Mouse (Mus musculus): ENCODE measurements at regions not wholly inside any gene's neighbourhood (a gene's known extent, or its start where the extent isn't known, plus 50 kb on each side); places are given as distances from the start of the nearest gene placed in this dataset.

DNA sequence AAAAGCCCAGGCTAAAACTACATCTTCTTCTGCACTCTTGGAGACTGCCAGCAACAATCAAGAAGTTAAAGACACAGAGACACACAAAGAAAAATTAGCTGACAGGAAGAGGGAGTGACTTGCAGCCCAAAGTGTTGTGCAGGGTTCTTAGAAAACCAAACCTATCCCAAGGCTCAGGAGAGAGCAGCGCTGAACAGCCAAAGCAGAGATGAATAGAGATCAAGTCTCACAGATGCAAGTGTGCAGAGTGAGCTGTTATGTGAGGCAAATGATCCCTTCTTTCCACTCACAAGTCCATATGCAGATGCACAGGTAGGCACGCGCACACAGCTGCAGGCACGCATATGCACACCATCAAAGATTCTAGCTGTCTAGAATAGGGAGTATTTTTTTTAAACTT lies 318.0 kb upstream of the Npvf start:
- Histone ChIP-seq H3K9me3 (replicated peaks; ENCODE audit: control insufficient read depth, low read length) (no peaks in the 10 kb centered on the region), H3K36me3 (ENCODE audit: control insufficient read depth, insufficient read depth) (no peaks in the 10 kb centered on the region), H3K4me2 (ENCODE audit: low read depth, low read length) (no peak overlapping the region), H3K4me3 (ENCODE audit: low read length) (no peak overlapping the region), H3K4me1 (ENCODE audit: control insufficient read depth, insufficient read depth, low read length) (no peaks in the 10 kb centered on the region), H3K27me3 (ENCODE audit: control insufficient read depth, insufficient read depth, low read length) (no peaks in the 10 kb centered on the region), H3K9ac (ENCODE audit: low read length) (no peak overlapping the region), H3K27ac (ENCODE audit: low read length) (no peak overlapping the region)
- 78% methylated on average over 4 of the region's 4 CpGs for WGBS
- no peak for ATAC-seq (replicated peaks; ENCODE audit: extremely low read depth, insufficient read depth, low FRiP score)

DNA sequence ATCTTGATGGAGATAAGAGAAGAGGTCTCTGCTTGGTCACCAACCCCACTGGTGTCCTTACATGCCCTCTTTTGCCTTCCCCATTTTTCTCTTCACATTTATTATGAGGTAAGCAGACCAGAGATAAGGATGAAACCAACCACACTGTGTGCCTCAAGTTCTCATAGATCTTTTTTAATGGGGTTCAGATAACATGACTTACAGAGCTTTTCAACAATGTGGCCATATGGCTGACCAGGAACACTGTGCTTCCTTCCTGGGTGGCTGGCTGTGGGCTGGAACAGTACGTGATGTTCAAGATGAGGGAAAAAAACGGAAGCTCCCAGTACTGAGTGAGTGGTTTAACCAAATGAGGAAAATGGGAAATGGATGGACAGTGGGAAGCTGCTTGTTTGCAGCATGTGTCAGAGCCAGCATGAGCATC lies 319.0 kb upstream of the Npvf start:
- Histone ChIP-seq H3K36me3 (ENCODE audit: control insufficient read depth, insufficient read depth) (no peaks in the 10 kb centered on the region), H3K4me3 (ENCODE audit: low read length) (no peak overlapping the region), H3K27me3 (ENCODE audit: control insufficient read depth, insufficient read depth, low read length) (no peaks in the 10 kb centered on the region), H3K27ac (ENCODE audit: low read length) (no peak overlapping the region), H3K4me2 (ENCODE audit: low read depth, low read length) (no peak overlapping the region), H3K4me1 (ENCODE audit: control insufficient read depth, insufficient read depth, low read length) (no peaks in the 10 kb centered on the region), H3K9me3 (replicated peaks; ENCODE audit: control insufficient read depth, low read length) (no peaks in the 10 kb centered on the region), H3K9ac (ENCODE audit: low read length) (no peak overlapping the region)
- 62% methylated on average over 2 of the region's 2 CpGs for WGBS
- ATAC-seq (replicated peaks; ENCODE audit: extremely low read depth, insufficient read depth, low FRiP score) = no peak

DNA sequence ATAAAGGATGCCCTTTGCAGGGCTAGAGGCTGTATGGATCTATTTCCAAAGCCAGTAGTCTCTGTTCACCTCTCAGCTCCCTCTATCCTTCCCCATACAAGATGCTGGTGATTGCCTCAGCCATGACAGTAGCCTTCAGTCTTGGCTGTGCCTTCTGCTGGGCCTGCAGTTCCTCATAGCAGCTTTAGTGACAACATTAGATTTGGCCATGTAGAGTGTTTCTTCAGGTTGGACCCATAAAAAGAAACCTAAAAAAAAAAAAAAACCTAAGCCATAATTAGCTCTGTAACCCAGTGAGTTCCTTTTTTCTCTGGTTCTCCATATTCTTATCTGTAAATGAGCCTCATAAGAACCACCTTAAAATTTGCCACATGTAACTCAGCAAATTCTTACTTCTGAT lies 319.6 kb upstream of the Npvf start:
- no peak overlapping the region for H3K27ac ChIP-seq (ENCODE audit: low read length)
- H3K27me3 ChIP-seq (ENCODE audit: control insufficient read depth, insufficient read depth, low read length) = no peaks in the 10 kb centered on the region
- H3K4me1 ChIP-seq (ENCODE audit: control insufficient read depth, insufficient read depth, low read length) = no peaks in the 10 kb centered on the region
- no peaks in the 10 kb centered on the region for H3K36me3 ChIP-seq (ENCODE audit: control insufficient read depth, insufficient read depth)
- no peaks in the 10 kb centered on the region for H3K9me3 ChIP-seq (replicated peaks; ENCODE audit: control insufficient read depth, low read length)
- H3K4me3 ChIP-seq (ENCODE audit: low read length) = no peak overlapping the region
- H3K4me2 ChIP-seq (ENCODE audit: low read depth, low read length) = no peak overlapping the region
- no peak overlapping the region for H3K9ac ChIP-seq (ENCODE audit: low read length)
- no peak for ATAC-seq (replicated peaks; ENCODE audit: extremely low read depth, insufficient read depth, low FRiP score)

DNA sequence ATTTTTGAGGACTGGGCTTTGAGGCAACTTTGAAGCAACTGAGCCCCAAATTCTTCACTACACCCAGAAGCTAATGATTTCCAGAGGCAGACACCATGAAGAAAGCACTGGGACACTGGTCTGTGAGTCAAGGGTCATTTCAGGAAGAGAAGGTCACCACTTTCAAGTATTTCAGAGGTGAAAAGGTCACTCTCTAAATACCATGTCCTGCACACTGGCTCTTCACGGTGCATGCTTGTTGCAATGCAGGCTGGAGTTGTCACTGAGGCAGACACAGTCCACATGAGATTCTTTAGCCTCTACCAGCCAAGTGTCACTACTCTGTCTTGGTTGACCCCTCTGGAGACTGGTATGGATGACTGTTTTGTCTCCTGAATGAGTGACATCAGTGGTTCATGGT lies 320.7 kb upstream of the Npvf start:
- Histone ChIP-seq H3K9me3 (replicated peaks; ENCODE audit: control insufficient read depth, low read length) (no peaks in the 10 kb centered on the region), H3K27ac (ENCODE audit: low read length) (no peak overlapping the region), H3K4me1 (ENCODE audit: control insufficient read depth, insufficient read depth, low read length) (no peaks in the 10 kb centered on the region), H3K27me3 (ENCODE audit: control insufficient read depth, insufficient read depth, low read length) (no peaks in the 10 kb centered on the region), H3K36me3 (ENCODE audit: control insufficient read depth, insufficient read depth) (no peaks in the 10 kb centered on the region), H3K4me2 (ENCODE audit: low read depth, low read length) (no peak overlapping the region), H3K4me3 (ENCODE audit: low read length) (no peak overlapping the region), H3K9ac (ENCODE audit: low read length) (no peak overlapping the region)
- no peak for ATAC-seq (replicated peaks; ENCODE audit: extremely low read depth, insufficient read depth, low FRiP score)
- 41% methylated on average over 1 of the region's 1 CpGs for WGBS

DNA sequence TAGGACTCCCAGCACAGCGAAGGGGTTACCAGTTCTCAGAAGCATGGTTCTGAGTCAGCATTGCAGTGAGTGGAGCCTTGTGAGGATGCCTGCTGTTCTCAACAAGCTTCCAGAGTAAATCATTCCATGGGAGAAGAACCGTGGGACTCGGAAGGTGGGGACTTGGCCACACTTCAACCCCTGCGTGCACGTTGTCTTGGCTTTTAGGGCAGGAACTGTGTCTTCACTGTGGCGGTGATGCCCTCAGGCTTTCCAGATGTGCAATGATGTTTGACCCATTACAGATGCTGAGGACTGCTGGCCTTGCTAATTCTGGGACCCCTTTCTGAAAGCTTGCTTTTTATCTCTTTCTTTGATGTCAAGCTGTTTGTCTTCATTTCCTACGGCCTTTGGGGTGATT lies 322.7 kb upstream of the Npvf start:
- 60% methylated on average over 7 of the region's 7 CpGs for WGBS
- Histone ChIP-seq H3K4me1 (ENCODE audit: control insufficient read depth, insufficient read depth, low read length) (no peaks in the 10 kb centered on the region), H3K9ac (ENCODE audit: low read length) (no peak overlapping the region), H3K36me3 (ENCODE audit: control insufficient read depth, insufficient read depth) (no peaks in the 10 kb centered on the region), H3K4me2 (ENCODE audit: low read depth, low read length) (no peak overlapping the region), H3K27me3 (ENCODE audit: control insufficient read depth, insufficient read depth, low read length) (no peaks in the 10 kb centered on the region), H3K27ac (ENCODE audit: low read length) (no peak overlapping the region), H3K9me3 (replicated peaks; ENCODE audit: control insufficient read depth, low read length) (no peaks in the 10 kb centered on the region), H3K4me3 (ENCODE audit: low read length) (no peak overlapping the region)
- no peak for ATAC-seq (replicated peaks; ENCODE audit: extremely low read depth, insufficient read depth, low FRiP score)

GRCm38 (mm10) chr6:50977381-50977780 lies 323.1 kb upstream of the Npvf start:
- H3K36me3 ChIP-seq (ENCODE audit: control insufficient read depth, insufficient read depth) = no peaks in the 10 kb centered on the region
- no peak overlapping the region; the same call in 1 of the 2 replicates for H3K27ac ChIP-seq (ENCODE audit: low read length)
- H3K9ac ChIP-seq (ENCODE audit: low read length) = no peak overlapping the region
- no peak for ATAC-seq (replicated peaks; ENCODE audit: extremely low read depth, insufficient read depth, low FRiP score)
- H3K4me2 ChIP-seq (ENCODE audit: low read depth, low read length) = no peak overlapping the region
- H3K4me1 ChIP-seq (ENCODE audit: control insufficient read depth, insufficient read depth, low read length) = no peaks in the 10 kb centered on the region
- no peaks in the 10 kb centered on the region for H3K27me3 ChIP-seq (ENCODE audit: control insufficient read depth, insufficient read depth, low read length)
- H3K4me3 ChIP-seq (ENCODE audit: low read length) = no peak overlapping the region
- H3K9me3 ChIP-seq (replicated peaks; ENCODE audit: control insufficient read depth, low read length) = no peaks in the 10 kb centered on the region
- 40% methylated on average over 8 of the region's 8 CpGs for WGBS

- 49% methylated on average over 4 of the region's 4 CpGs for WGBS
- no peaks in the 10 kb centered on the region for H3K36me3 ChIP-seq (ENCODE audit: control insufficient read depth, insufficient read depth)
- no peak overlapping the region for H3K9ac ChIP-seq (ENCODE audit: low read length)
- no peaks in the 10 kb centered on the region for H3K27me3 ChIP-seq (ENCODE audit: control insufficient read depth, insufficient read depth, low read length)
- H3K27ac ChIP-seq (ENCODE audit: low read length) = peak overlapping the region; percentile 39
- no peak overlapping the region for H3K4me2 ChIP-seq (ENCODE audit: low read depth, low read length)
- H3K4me3 ChIP-seq (ENCODE audit: low read length) = no peak overlapping the region
- no peaks in the 10 kb centered on the region for H3K4me1 ChIP-seq (ENCODE audit: control insufficient read depth, insufficient read depth, low read length)
- no peaks in the 10 kb centered on the region for H3K9me3 ChIP-seq (replicated peaks; ENCODE audit: control insufficient read depth, low read length)
- ATAC-seq (replicated peaks; ENCODE audit: extremely low read depth, insufficient read depth, low FRiP score) = no peak
These were observed 323.8 kb upstream of the Npvf start for GRCm38 (mm10) chr6:50978016-50978415.

- Histone ChIP-seq H3K4me2 (ENCODE audit: low read depth, low read length) (no peak overlapping the region), H3K4me1 (ENCODE audit: control insufficient read depth, insufficient read depth, low read length) (no peaks in the 10 kb centered on the region), H3K27me3 (ENCODE audit: control insufficient read depth, insufficient read depth, low read length) (no peaks in the 10 kb centered on the region), H3K9ac (ENCODE audit: low read length) (no peak overlapping the region), H3K27ac (ENCODE audit: low read length) (peak overlapping the region; percentile 50; the same call in 1 of the 2 replicates), H3K4me3 (ENCODE audit: low read length) (no peak overlapping the region), H3K9me3 (replicated peaks; ENCODE audit: control insufficient read depth, low read length) (no peaks in the 10 kb centered on the region), H3K36me3 (ENCODE audit: control insufficient read depth, insufficient read depth) (no peaks in the 10 kb centered on the region)
- WGBS = 43% methylated on average over 3 of the region's 3 CpGs
- ATAC-seq (replicated peaks; ENCODE audit: extremely low read depth, insufficient read depth, low FRiP score) = 0 out of 2 replicates have a peak, but pooled peaks have one; percentile 32
These were observed 324.3 kb upstream of the Npvf start for GRCm38 (mm10) chr6:50978571-50978970.

DNA sequence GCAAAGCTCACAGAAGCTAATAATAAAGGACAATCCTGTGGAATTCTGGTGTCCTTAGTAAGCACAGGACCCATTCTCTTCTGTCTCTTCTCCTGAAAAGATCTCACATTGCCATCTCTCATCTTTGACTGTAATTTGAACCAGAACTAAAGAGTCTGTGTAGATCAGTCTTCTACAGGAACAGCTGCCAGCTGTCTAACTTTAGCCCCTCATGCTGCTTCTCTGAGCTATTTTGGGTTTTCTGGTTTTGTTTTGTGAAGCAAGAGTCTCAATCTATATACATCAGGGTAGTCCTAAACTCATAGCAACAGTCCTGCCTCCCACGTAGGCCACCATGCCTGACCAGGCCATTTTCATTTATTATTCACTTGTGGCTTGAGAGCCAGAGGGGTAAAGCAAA lies 325.5 kb upstream of the Npvf start:
- Histone ChIP-seq H3K9ac (ENCODE audit: low read length) (no peak overlapping the region), H3K27ac (ENCODE audit: low read length) (no peak overlapping the region), H3K27me3 (ENCODE audit: control insufficient read depth, insufficient read depth, low read length) (no peaks in the 10 kb centered on the region), H3K4me3 (ENCODE audit: low read length) (no peak overlapping the region), H3K36me3 (ENCODE audit: control insufficient read depth, insufficient read depth) (no peaks in the 10 kb centered on the region), H3K9me3 (replicated peaks; ENCODE audit: control insufficient read depth, low read length) (no peaks in the 10 kb centered on the region), H3K4me2 (ENCODE audit: low read depth, low read length) (no peak overlapping the region), H3K4me1 (ENCODE audit: control insufficient read depth, insufficient read depth, low read length) (peaks cover 4% of the 10 kb centered on the region)
- WGBS = 61% methylated on average over 1 of the region's 1 CpGs
- no peak for ATAC-seq (replicated peaks; ENCODE audit: extremely low read depth, insufficient read depth, low FRiP score)

DNA sequence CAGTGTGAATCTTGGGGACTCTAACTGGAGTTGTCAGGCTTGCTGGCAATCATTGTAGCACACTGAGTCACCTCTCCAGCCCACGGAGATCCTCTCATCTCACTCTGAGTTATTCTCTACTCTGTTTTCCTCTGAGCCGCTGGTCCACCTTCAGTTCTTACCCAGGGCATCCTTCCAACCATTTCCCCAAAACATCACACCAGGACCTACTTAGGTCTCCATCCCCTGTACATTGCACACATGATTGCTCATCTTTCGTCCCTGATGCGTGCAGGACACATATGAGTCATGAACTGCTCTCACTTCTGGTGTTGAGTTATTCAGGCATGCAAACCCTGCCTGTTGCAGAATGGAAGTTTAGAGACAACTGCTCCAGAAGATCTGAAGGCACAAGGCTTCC lies 326.1 kb upstream of the Npvf start:
- 80% methylated on average over 4 of the region's 4 CpGs for WGBS
- Histone ChIP-seq H3K9ac (ENCODE audit: low read length) (no peak overlapping the region), H3K27me3 (ENCODE audit: control insufficient read depth, insufficient read depth, low read length) (no peaks in the 10 kb centered on the region), H3K4me1 (ENCODE audit: control insufficient read depth, insufficient read depth, low read length) (peaks cover 4% of the 10 kb centered on the region), H3K27ac (ENCODE audit: low read length) (no peak overlapping the region), H3K4me2 (ENCODE audit: low read depth, low read length) (no peak overlapping the region), H3K9me3 (replicated peaks; ENCODE audit: control insufficient read depth, low read length) (no peaks in the 10 kb centered on the region), H3K4me3 (ENCODE audit: low read length) (no peak overlapping the region), H3K36me3 (ENCODE audit: control insufficient read depth, insufficient read depth) (no peaks in the 10 kb centered on the region)
- ATAC-seq (replicated peaks; ENCODE audit: extremely low read depth, insufficient read depth, low FRiP score) = no peak

All from heart, embryonic 16.5 days (tissue).